Mouse (Mus musculus) c-Kit-positive CD71-negative TER-119-negative erythroid progenitor cells, embryonic 14.5 days (primary cell): Measurements from ENCODE around the gene Ccdc153.

Experiments used
- DNase-seq: peaks from one replicate; pipeline ENCODE4 v3.0.0-alpha.2; 2013; ENCODE audit warnings: low read depth

Ccdc153 gene

GRCm38 (mm10) chr9:44287003-44287400, 46.5 kb downstream of the Ccdc153 start:
- DNase-seq = no peak

GRCm38 (mm10) chr9:44287401-44288075, 47.1 kb downstream of the Ccdc153 start:
- no peak for DNase-seq

GRCm38 (mm10) chr9:44288076-44288958, 47.8 kb downstream of the Ccdc153 start, which contains the start of gene Abcg4:
Gene Abcg4 (minus strand): TSS chr9:44288615.
- no peak for DNase-seq

- DNase-seq = no peak
These were observed 48.4 kb downstream of the Ccdc153 start for GRCm38 (mm10) chr9:44288959-44289291.

GRCm38 (mm10) chr9:44292490-44292889, 52.0 kb downstream of the Ccdc153 start:
- DNase-seq = no peak
